Mouse (Mus musculus) ES-Bruce4 (cell line): Measurements from ENCODE around the gene H2al1b.
"Not testable (repeated sequence)": the region's sequence is repeated elsewhere in the genome, so short reads cannot be mapped to it uniquely, and the experiment has no call there.

Experiments
- CTCF ChIP-seq: IDR thresholded peaks from one replicate; pipeline ENCODE4 v1.8.1; 2011; ENCODE audit warnings: low read depth, low read length
- POLR2A ChIP-seq: IDR thresholded peaks from one replicate; pipeline ENCODE4 v1.8.1; 2011; ENCODE audit warnings: low read length; ENCODE audit not compliant: insufficient read depth

- not testable (repeated sequence) for TF ChIP-seq CTCF, POLR2A
Observed at GRCm38 (mm10) chrX:11302132-11302531, at the start of gene H2al1b.
